Mouse (Mus musculus): ENCODE data around the gene Elmod1.

- TF ChIP-seq POLR2A (IDR thresholded peaks at IDR 0.05; ENCODE audit: borderline replicate concordance, low read depth, low read length) (no peak), CTCF (IDR thresholded peaks at IDR 0.05; ENCODE audit: low read depth, low read length) (no peak)
Measured at GRCm38 (mm10) chr9:53954853-53955252, 20.2 kb downstream of the Elmod1 start.

Data from bone marrow macrophage, adult 2 months (primary cell).